Mouse (Mus musculus) mammary gland, adult 2 months (tissue): ENCODE results near the gene Il1f8. TPM values are rescaled to one million over a fixed set of nuclear protein-coding genes. Genes with fewer than 3 reads are reported as not detected.

Source experiments
- polyA plus RNA-seq: library from polyadenylated mRNA; depleted of rRNA; stranded (reverse); fragments of >200 nt; gene quantifications from 2 replicates; pipeline ENCODE4 v1.2.3, GENCODE M21; 2012; ENCODE audit warnings: low replicate concordance; rRNA removed

Il1f8 gene
- polyA plus RNA-seq, result 0.24 TPM in 1 of 2 replicates, not detected in the other

GRCm38 (mm10) chr2:24152861-24153260, at the start of gene Il1f8:
Il1f8 (plus strand) TSS chr2:24153161.

GRCm38 (mm10) chr2:24186176-24186575, 33.2 kb downstream of the Il1f8 start, which contains the start of gene Il1f9:
Il1f9 (plus strand) TSS chr2:24186476.

Other genes with a start within 250 kb of the Il1f8 start
- gene Hnmt, start 103.8 kb upstream of the Il1f8 start, polyA plus RNA-seq, result 1.3 and 4.0 TPM in 2 replicates
- not detected in 2 replicates for gene Tbpl2, start 56.6 kb upstream of the Il1f8 start, polyA plus RNA-seq
- gene Il1f9, start 33.3 kb downstream of the Il1f8 start, polyA plus RNA-seq, result 0.16 TPM in 1 of 2 replicates, not detected in the other
- gene Il1f6, start 62.3 kb downstream of the Il1f8 start, polyA plus RNA-seq, result not detected in 2 replicates
- 0.91 TPM in 1 of 2 replicates, not detected in the other for gene Il1f5, start 123.8 kb downstream of the Il1f8 start, polyA plus RNA-seq
- not detected in 2 replicates for gene Il1f10, start 138.0 kb downstream of the Il1f8 start, polyA plus RNA-seq
- 1.6 and 1.8 TPM in 2 replicates for gene Il1rn, start 183.7 kb downstream of the Il1f8 start, polyA plus RNA-seq
- gene Psd4, start 214.4 kb downstream of the Il1f8 start, polyA plus RNA-seq, result 20.4 and 23.1 TPM in 2 replicates